Mouse (Mus musculus) right cerebral cortex, postnatal 4 days (tissue): ENCODE results near the gene Tppp2.

Source experiments
- DNase-seq: peaks from one replicate; pipeline ENCODE4 v3.0.0-alpha.2; 2022

Gene Tppp2

GRCm38 (mm10) chr14:51960316-51960715 lies 42.1 kb downstream of the Tppp2 start:
- no peak for DNase-seq

GRCm38 (mm10) chr14:51967400-51967799 lies 49.2 kb downstream of the Tppp2 start:
- no peak for DNase-seq
